Mouse (Mus musculus): ENCODE measurements around the gene Vmn1r126. TPM values are rescaled to one million over a fixed set of nuclear protein-coding genes. Genes with fewer than 3 reads are reported as not detected.
"Not testable (repeated sequence)": the region's sequence is repeated elsewhere in the genome, so short reads cannot be mapped to it uniquely, and the experiment has no call there.

Vmn1r126 gene
- not detected in 2 replicates for polyA plus RNA-seq (2015; fragmentation: Nextera tagmentation; extraction: Ambion mirVana)

DNA sequence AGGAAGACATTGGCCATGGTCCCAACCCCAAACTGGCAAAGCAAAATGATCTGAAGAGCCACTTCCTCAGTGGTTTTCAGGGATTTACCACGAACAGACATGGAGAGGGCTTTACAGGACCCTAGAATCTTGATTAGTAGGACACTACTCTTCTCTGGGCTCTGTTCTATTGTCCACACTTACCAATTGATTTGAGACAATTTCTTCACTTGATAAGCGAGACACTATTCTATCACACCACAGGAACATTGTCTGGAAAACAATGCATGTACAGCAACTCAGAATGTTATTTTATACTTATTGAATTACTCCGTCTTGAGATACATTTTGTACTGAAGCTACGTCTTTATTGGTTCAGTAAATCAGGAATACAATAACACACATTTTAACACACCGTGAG is at the start of gene Vmn1r126:
TSS of gene Vmn1r126 (minus strand) at position 101 of the 400 bp plus-strand sequence.
- H3K4me2 ChIP-seq; H3K36me3 ChIP-seq; H3K4me3 ChIP-seq; H3K9me3 ChIP-seq; H3K4me1 ChIP-seq (replicated peaks); H3K27me3 ChIP-seq; H3K9ac ChIP-seq; H3K27ac ChIP-seq (replicated peaks); ATAC-seq (ENCODE audit: low FRiP score, low read depth): not testable (repeated sequence)
- no CpG with 5 or more reads among the region's 5 CpGs for WGBS

GRCm38 (mm10) chr7:21349073-21349472 is 47.8 kb upstream of the Vmn1r126 start, which contains the start of gene Vmn1r128:
Vmn1r128 (plus strand) TSS chr7:21349373.
- not testable (repeated sequence) for H3K9me3 ChIP-seq; ATAC-seq (ENCODE audit: low FRiP score, low read depth); H3K4me1 ChIP-seq (replicated peaks); H3K27me3 ChIP-seq; H3K27ac ChIP-seq (replicated peaks); H3K4me3 ChIP-seq; H3K36me3 ChIP-seq; H3K9ac ChIP-seq; H3K4me2 ChIP-seq
- WGBS, result 82% methylated on average over 1 of the region's 1 CpGs

DNA sequence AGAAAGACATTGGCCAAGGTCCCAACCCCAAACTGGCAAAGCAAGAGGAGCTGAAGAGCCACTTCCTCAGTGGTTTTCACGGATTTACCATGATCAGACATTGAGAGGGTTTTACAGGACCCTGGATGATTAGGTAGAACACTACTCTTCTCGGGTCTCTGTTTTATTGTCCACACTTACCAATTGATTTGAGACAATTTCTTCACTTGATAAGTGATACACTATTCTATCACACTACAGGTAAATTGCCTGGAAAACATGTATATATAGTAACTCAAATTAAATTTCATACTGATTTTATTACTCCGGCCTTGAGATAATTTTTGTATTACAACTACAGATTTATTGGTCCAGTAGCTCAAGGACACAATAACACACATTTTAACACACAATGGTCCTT is 18.5 kb upstream of the Vmn1r126 start, which contains the start of gene Vmn1r127:
TSS of gene Vmn1r127 (minus strand) at position 101 of the 400 bp plus-strand sequence.
- WGBS, result no CpG with 5 or more reads among the region's 3 CpGs

GRCm38 (mm10) chr7:21271879-21272278 is 29.4 kb downstream of the Vmn1r126 start, which contains the start of gene Vmn1r125:
Vmn1r125 (plus strand) TSS chr7:21272179.
- H3K4me3 ChIP-seq, H3K4me2 ChIP-seq: not testable (repeated sequence)
- 76% methylated on average over 3 of the region's 3 CpGs for WGBS

More for the DNA sequence above, 18.5 kb upstream of the Vmn1r126 start, which contains the start of gene Vmn1r127:
- H3K36me3 ChIP-seq; ATAC-seq (ENCODE audit: low FRiP score, low read depth); H3K27ac ChIP-seq (replicated peaks); H3K4me3 ChIP-seq; H3K4me2 ChIP-seq; H3K9me3 ChIP-seq; H3K9ac ChIP-seq; H3K4me1 ChIP-seq (replicated peaks); H3K27me3 ChIP-seq: not testable (repeated sequence)

DNA sequence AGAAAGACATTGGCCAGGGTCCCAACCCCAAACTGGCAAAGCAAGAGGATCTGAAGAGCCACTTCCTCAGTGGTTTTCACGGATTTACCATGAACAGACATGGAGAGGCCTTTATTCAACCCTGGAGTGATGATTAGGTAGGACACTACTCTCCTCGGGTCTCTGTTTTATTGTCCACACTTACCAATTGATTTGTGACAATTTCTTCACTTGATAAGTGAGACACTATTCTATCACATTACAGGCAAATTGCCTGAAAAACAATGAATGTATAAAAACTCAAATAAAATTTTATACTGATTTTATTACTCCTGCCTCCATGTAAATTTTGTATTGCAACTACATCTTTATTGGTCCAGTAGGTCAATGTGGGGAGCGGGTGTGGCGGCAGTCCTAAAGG is 40.8 kb downstream of the Vmn1r126 start, which contains the start of gene Vmn1r124:
TSS of gene Vmn1r124 (minus strand) at position 101 of the 400 bp plus-strand sequence.
- H3K4me3 ChIP-seq; H3K4me2 ChIP-seq; H3K9me3 ChIP-seq; ATAC-seq (ENCODE audit: low FRiP score, low read depth); H3K27ac ChIP-seq (replicated peaks); H3K27me3 ChIP-seq; H3K9ac ChIP-seq; H3K4me1 ChIP-seq (replicated peaks); H3K36me3 ChIP-seq: not testable (repeated sequence)
- WGBS, result 76% methylated on average over 4 of the region's 4 CpGs

More at GRCm38 (mm10) chr7:21271879-21272278, 29.4 kb downstream of the Vmn1r126 start, which contains the start of gene Vmn1r125:
- not testable (repeated sequence) for H3K27ac ChIP-seq (replicated peaks); H3K4me1 ChIP-seq (replicated peaks); H3K9ac ChIP-seq; H3K27me3 ChIP-seq; H3K9me3 ChIP-seq; H3K36me3 ChIP-seq; ATAC-seq (ENCODE audit: low FRiP score, low read depth)

Other genes with a start within 250 kb of the Vmn1r126 start
- gene Vmn1r120, start 247.7 kb downstream of the Vmn1r126 start, polyA plus RNA-seq (2015; fragmentation: Nextera tagmentation; extraction: Ambion mirVana), result not detected in 2 replicates
- not detected in 2 replicates for gene Vmn1r121, start 203.0 kb downstream of the Vmn1r126 start, polyA plus RNA-seq (2015; fragmentation: Nextera tagmentation; extraction: Ambion mirVana)
- not detected in 2 replicates for gene Vmn1r122, start 167.3 kb downstream of the Vmn1r126 start, polyA plus RNA-seq (2015; fragmentation: Nextera tagmentation; extraction: Ambion mirVana)
- gene Vmn1r123, start 139.3 kb downstream of the Vmn1r126 start, polyA plus RNA-seq (2015; fragmentation: Nextera tagmentation; extraction: Ambion mirVana), result not detected in 2 replicates
- gene Gm5157, start 111.0 kb downstream of the Vmn1r126 start, polyA plus RNA-seq (2015; fragmentation: Nextera tagmentation; extraction: Ambion mirVana), result not detected in 2 replicates
- not detected in 2 replicates for gene Vmn1r124, start 40.9 kb downstream of the Vmn1r126 start, polyA plus RNA-seq (2015; fragmentation: Nextera tagmentation; extraction: Ambion mirVana)
- not detected in 2 replicates for gene Vmn1r125, start 29.3 kb downstream of the Vmn1r126 start, polyA plus RNA-seq (2015; fragmentation: Nextera tagmentation; extraction: Ambion mirVana)
- gene Vmn1r127, start 18.4 kb upstream of the Vmn1r126 start, polyA plus RNA-seq (2015; fragmentation: Nextera tagmentation; extraction: Ambion mirVana), result not detected in 2 replicates
- gene Vmn1r128, start 47.9 kb upstream of the Vmn1r126 start, polyA plus RNA-seq (2015; fragmentation: Nextera tagmentation; extraction: Ambion mirVana), result not detected in 2 replicates
- gene Vmn1r129, start 59.8 kb upstream of the Vmn1r126 start, polyA plus RNA-seq (2015; fragmentation: Nextera tagmentation; extraction: Ambion mirVana), result not detected in 2 replicates
- gene Gm6882, start 131.3 kb upstream of the Vmn1r126 start, polyA plus RNA-seq (2015; fragmentation: Nextera tagmentation; extraction: Ambion mirVana), result not detected in 2 replicates
- not detected in 2 replicates for gene Vmn1r130, start 210.3 kb upstream of the Vmn1r126 start, polyA plus RNA-seq (2015; fragmentation: Nextera tagmentation; extraction: Ambion mirVana)
- gene Vmn1r131, start 244.6 kb upstream of the Vmn1r126 start, polyA plus RNA-seq (2015; fragmentation: Nextera tagmentation; extraction: Ambion mirVana), result not detected in 2 replicates